Mouse (Mus musculus) embryonic stem cell, embryonic (primary cell): ENCODE data around the gene Map3k9.

ENCODE experiments used
- CTCF ChIA-PET, 4 experiments: fragments of 300-600 bp in 2 of 4; fragments of 350-600 bp in 2 of 4; sonication (Branson Sonifier 250); formaldehyde crosslinking; loops; one replicate each; lab custom pipeline; 2022; ENCODE audit warnings: inconsistent platforms in 2 of 4; lab: Charles Lee
- POLR2A ChIA-PET, 4 experiments: fragments of 300-600 bp in 2 of 4; fragments of 350-600 bp in 2 of 4; sonication (Branson Sonifier 250); formaldehyde crosslinking; loops; one replicate each; lab custom pipeline; 2022; ENCODE audit warnings: antibody characterized with exemption in 4 of 4, inconsistent platforms in 1 of 4; lab: Charles Lee

The Map3k9 gene

DNA sequence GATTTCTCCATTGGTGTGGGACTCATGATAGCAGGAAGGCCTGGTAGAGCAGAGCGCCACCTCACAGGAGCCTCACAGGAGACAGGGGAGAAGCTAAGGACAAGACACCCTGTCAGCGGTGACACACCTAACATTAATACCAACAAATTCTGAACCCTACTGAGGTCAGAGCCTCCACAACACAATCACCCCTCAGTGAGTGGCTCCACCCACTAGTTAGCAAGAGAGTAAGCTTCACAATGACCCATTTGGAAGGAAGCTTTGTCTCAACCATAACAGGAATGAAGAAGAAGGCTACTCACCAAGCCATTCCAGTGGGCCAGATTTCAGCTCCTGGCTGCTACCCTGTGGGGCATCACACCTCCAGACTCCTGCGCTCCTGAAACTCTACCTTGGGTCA is 22.0 kb upstream of the Map3k9 start:
- POLR2A ChIA-PET: interaction anchor here (0.5 to 4.1 kb wide), 12 partner anchors 10 to 190 kb away, joined by 3 to 34 read pairs (median 4); no protein-coding TSS in a partner anchor

DNA sequence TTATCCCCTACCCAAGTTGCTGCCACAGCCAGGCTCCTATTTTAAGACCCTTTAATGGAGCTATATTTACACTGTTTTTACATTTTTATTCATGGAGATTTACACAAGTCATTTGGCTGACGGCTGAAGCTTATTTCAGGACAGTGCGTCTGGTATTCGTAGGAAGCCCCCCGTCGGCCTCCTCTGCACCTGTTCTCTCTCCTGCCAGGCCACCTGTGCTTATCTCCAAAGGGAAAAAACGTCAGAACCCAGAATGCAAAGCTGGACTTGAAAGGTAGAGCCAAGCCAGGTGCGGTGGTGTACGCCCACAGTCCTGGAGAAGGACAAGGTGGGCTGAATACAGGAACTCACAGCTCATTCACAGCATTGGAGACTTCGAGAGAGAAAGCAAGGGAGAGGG is 20.2 kb upstream of the Map3k9 start:
- CTCF ChIA-PET: interaction anchor here in 3 of 4 experiments (0.6 to 5.4 kb wide), 5 partner anchors 13 to 136 kb away, joined by 3 to 26 read pairs (median 4); no protein-coding TSS in a partner anchor
- POLR2A ChIA-PET: interaction anchor here in 2 of 4 experiments (0.8 to 4.1 kb wide), 7 partner anchors 16 to 118 kb away, joined by 3 to 34 read pairs (median 4); no protein-coding TSS in a partner anchor

More for the DNA sequence above, 22.0 kb upstream of the Map3k9 start:
- CTCF ChIA-PET: interaction anchor here in 3 of 4 experiments (0.5 to 5.4 kb wide), 6 partner anchors 9 to 1647 kb away, joined by 3 to 26 read pairs (median 6); no protein-coding TSS in a partner anchor

- ChIA-PET CTCF (interaction anchor here in 3 of 4 experiments (0.8 to 1.5 kb wide), 7 partner anchors 20 to 1945 kb away, joined by 3 to 8 read pairs (median 6); no protein-coding TSS in a partner anchor), POLR2A (interaction anchor here in 1 of 4 experiments (0.6 kb wide), 1 partner anchor 119 kb away, joined by 3 read pairs; no protein-coding TSS in a partner anchor)
These were observed 15.6 kb upstream of the Map3k9 start for GRCm38 (mm10) chr12:81796541-81796940.

DNA sequence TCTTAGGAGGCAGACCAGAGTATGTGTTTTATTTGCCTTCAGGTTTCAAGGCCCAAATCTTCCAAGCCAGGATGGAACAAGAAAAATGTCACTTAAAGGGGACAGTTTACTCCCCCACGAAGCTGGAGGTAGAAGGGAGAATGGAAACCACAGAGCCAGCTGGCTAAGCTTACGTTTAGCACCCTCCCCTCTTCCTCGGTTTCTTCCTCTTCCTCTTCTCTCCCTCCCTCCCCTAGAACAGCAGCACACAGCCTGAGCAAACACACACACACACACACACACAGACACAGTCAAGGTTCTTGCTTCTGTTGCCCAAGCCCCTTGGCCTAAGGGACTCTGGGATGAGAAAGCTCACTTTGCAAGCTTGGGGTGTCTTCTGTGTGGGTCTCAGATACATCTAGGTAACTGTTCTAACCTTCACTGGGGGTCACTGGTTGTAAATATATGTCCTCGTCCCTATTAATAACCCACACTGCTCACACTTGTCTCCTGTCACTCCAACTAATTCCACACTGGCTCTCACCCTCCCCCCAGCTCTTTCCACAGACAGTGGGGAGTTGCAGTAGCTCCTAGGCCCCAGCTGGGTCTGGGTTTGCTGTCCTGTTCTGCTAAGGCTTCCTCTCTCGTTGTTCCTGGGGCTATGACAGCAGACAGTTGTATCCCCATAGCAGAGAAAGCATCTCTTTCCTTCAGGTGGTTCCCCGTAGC is 11.7 kb upstream of the Map3k9 start:
- POLR2A ChIA-PET: interaction anchor here in 3 of 4 experiments (0.6 to 1.2 kb wide), 4 partner anchors 24 to 178 kb away, joined by 3 to 5 read pairs (median 4); no protein-coding TSS in a partner anchor
- CTCF ChIA-PET: interaction anchor here in 1 of 4 experiments (0.6 to 0.7 kb wide), 2 partner anchors 65 to 149 kb away, joined by 3 read pairs; no protein-coding TSS in a partner anchor

GRCm38 (mm10) chr12:81789499-81789898 is 8.5 kb upstream of the Map3k9 start:
- CTCF ChIA-PET: interaction anchor here in 2 of 4 experiments (1.0 to 2.2 kb wide), 4 partner anchors 126 to 194 kb away, joined by 3 to 35 read pairs (median 10); partner anchors contain the start of gene Med6 (in 1 of the 2)
- POLR2A ChIA-PET: interaction anchor here in 1 of 4 experiments (1.0 kb wide), 1 partner anchor 10 kb away, joined by 3 read pairs; no protein-coding TSS in a partner anchor

DNA sequence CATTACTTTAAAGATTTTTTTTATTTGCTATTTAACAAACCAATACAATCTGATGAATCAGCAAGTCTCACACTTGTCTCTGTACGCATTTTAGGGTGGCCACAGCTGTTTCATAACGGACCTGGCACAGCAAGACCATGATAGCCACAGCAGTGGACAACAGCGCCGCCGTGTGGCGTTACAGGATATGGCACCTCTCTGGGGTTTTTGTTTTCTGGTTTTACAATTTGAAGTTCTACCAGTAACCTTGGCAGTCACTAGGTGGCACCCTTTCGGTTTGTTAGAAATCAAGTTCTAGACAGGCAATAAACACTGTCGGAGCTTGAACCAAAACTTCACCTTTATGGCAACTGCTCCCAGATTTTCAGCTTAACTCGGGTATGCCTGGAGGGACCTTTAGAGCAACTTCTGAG is 7.7 kb upstream of the Map3k9 start:
- ChIA-PET CTCF (interaction anchor here (0.5 to 2.2 kb wide), 56 partner anchors 8 to 1196 kb away, joined by 3 to 35 read pairs (median 4); partner anchors contain the start of genes Med6 (in 2 of the 4), Ttc9 (in 2 of the 4) and Slc8a3 (in 1 of the 4)), POLR2A (interaction anchor here in 3 of 4 experiments (0.6 to 1.5 kb wide), 6 partner anchors 10 to 844 kb away, joined by 3 to 8 read pairs (median 5); partner anchors contain the start of gene Srsf5 (in 1 of the 3))

DNA sequence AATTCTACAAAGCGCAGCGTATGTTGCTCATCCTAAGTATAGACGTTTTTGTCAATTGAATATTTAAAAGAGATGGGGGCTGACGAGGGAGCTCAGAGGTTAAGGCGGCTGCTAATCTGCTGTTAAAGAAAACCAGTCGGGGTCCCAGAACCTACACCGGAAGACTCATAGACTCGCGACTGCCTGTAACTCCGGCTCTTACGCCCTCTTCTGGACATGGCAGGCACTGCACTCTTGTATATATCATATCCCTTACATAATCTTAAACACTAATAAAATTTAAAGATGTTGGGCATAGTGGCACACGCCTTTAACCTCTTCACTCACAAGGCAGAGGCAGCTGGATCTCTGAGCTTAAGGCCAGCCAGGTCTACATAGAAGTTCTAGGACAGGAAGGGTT is 6.3 kb upstream of the Map3k9 start:
- POLR2A ChIA-PET: interaction anchor here in 1 of 4 experiments (0.9 to 1.5 kb wide), 2 partner anchors 13 to 156 kb away, joined by 3 to 4 read pairs; partner anchors contain the start of gene Ttc9
- CTCF ChIA-PET: interaction anchor here in 2 of 4 experiments (0.7 to 2.8 kb wide), 6 partner anchors 11 to 188 kb away, joined by 3 to 35 read pairs (median 5); no protein-coding TSS in a partner anchor

- ChIA-PET CTCF (no interaction called here), POLR2A (interaction anchor here in 3 of 4 experiments (0.6 to 1.2 kb wide), 3 partner anchors 34 to 757 kb away, joined by 3 read pairs; no protein-coding TSS in a partner anchor)
These were observed 2.3 kb upstream of the Map3k9 start for GRCm38 (mm10) chr12:81783301-81783700.

GRCm38 (mm10) chr12:81782606-81783005 is 1.6 kb upstream of the Map3k9 start:
- POLR2A ChIA-PET: interaction anchor here in 1 of 4 experiments (1.2 kb wide), 1 partner anchor 35 kb away, joined by 3 read pairs; no protein-coding TSS in a partner anchor
- CTCF ChIA-PET: no interaction called here

DNA sequence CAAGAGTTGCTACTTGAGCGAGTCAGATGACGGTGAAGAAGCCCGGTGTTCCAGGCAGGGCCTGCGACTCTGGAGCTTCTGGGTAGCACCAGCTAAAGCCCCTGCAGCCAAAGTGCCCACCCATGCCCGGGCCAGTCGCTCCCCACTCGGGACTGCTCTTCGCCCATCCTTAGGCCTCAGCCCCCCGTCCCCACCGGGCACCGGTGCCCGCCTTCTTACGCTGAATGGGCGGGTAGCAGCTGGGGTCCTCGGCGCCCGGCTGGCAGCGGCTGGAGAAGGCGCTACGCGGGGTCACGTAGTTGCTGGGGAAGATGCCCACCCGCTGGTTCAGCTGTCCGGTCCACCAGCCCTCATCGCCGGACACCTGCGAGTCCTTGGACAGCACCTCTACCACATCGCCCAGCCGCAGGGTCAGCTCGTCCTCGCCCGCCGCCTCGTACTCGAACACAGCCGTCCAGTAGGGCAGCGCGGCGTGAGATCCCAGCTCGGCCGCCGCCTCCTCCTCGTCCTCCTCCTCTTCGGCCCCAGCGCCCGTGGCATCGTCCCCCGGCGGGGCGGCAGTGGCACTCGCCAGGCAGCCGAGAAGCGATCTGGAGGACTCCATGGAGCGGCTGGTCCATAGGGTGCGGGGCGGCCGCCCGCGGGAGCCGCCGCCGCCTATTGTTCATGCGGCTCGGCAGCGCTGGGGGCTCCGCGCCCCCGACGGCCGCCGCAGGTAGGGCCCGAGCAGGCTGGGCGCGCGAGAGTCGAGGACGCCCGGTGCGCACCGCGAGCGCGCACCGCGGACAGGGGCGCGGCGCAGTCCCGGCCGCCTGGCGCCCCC is 493 bp downstream of the Map3k9 start:
- POLR2A ChIA-PET: interaction anchor here in 3 of 4 experiments (0.5 to 2.4 kb wide), 31 partner anchors 10 to 835 kb away, joined by 3 to 26 read pairs (median 3); partner anchors contain the start of genes Med6 (in 2 of the 3), Ttc9 (in 2 of the 3), Cox16 (in 1 of the 3) and Srsf5 (in 1 of the 3)
- CTCF ChIA-PET: interaction anchor here in 2 of 4 experiments (0.6 to 1.2 kb wide), 4 partner anchors 8 to 161 kb away, joined by 3 to 4 read pairs (median 4); no protein-coding TSS in a partner anchor

- POLR2A ChIA-PET: interaction anchor here in 3 of 4 experiments (0.5 to 2.4 kb wide), 27 partner anchors 9 to 835 kb away, joined by 3 to 26 read pairs (median 4); partner anchors contain the start of genes Med6 (in 2 of the 3), Ttc9 (in 2 of the 3), Cox16 (in 1 of the 3) and Srsf5 (in 1 of the 3)
These were observed 1.1 kb downstream of the Map3k9 start for GRCm38 (mm10) chr12:81779831-81780230.

DNA sequence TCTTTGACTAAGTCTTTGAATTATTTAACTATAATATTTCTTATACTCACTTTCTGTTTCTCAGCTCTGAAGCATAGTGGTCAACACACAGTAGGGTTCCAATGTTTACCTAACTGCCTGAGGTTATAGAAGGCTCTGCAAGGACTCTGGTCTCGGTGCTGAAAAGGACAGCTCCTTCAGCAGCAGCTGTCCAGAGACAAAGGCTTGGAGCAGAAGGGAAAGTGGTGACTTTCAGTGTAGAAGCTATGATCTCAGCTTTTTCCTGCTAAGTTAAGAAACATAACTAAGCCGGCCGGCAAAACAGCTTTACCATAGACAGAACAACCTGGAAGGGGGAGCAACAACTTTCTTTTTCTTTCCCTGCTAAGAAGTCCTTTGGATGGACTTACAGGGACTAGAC is 4.8 kb downstream of the Map3k9 start:
- ChIA-PET CTCF (interaction anchor here in 2 of 4 experiments (0.6 to 1.3 kb wide), 4 partner anchors 9 to 140 kb away, joined by 3 to 5 read pairs (median 3); no protein-coding TSS in a partner anchor), POLR2A (interaction anchor here in 2 of 4 experiments (0.6 to 1.4 kb wide), 11 partner anchors 9 to 181 kb away, joined by 3 to 4 read pairs (median 3); partner anchors contain the start of gene Med6 (in 2 of the 2))

More at GRCm38 (mm10) chr12:81779831-81780230, 1.1 kb downstream of the Map3k9 start:
- CTCF ChIA-PET: interaction anchor here in 2 of 4 experiments (0.6 to 1.1 kb wide), 2 partner anchors 9 kb away, joined by 3 to 4 read pairs; no protein-coding TSS in a partner anchor

DNA sequence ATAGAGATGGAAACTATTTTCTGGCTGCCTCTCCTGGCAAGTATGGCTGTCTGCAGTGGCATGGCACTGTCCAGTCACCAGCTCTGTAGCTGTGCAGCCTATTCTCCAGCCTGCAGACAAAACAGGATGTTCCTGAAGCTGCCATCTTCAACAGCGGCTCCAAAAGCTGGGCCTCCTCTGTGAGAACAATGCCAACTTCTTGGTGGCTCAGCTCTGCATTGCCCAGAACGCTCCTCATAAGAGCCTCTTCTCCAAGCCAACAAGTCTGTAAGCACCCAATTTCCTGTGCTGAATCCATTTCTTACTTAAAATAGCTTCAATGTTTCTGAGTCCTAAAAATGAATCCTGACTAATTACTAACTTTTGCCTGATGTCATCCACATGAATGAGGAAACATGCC is 5.3 kb downstream of the Map3k9 start:
- ChIA-PET POLR2A (interaction anchor here in 2 of 4 experiments (0.6 to 1.4 kb wide), 6 partner anchors 9 to 181 kb away, joined by 3 to 4 read pairs (median 3); partner anchors contain the start of gene Med6 (in 1 of the 2)), CTCF (interaction anchor here in 2 of 4 experiments (0.6 to 1.3 kb wide), 4 partner anchors 9 to 697 kb away, joined by 3 to 5 read pairs (median 3); no protein-coding TSS in a partner anchor)

DNA sequence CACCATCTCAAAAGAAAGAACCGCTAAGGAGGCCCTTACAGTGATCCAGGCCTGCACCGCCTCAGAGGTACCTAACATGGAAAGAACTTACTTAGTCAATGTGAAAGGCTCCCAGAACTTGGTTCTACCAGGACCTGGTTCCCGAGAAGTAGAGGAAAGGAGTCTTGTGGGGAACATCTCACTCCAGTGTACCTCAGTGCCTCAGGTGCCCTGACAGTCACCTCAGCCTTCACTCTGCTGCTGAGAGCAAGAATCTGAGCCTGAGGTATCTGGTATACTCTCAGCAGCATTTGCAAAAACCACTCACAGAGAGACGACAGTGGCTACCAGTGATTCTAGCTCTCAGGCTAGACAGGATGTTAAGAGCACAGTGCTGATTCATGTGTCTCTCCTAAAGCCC is 6.8 kb downstream of the Map3k9 start:
- CTCF ChIA-PET: no interaction called here
- POLR2A ChIA-PET: interaction anchor here in 1 of 4 experiments (0.7 kb wide), 1 partner anchor 144 kb away, joined by 5 read pairs; no protein-coding TSS in a partner anchor

- CTCF ChIA-PET: no interaction called here
- POLR2A ChIA-PET: interaction anchor here in 2 of 4 experiments (0.7 kb wide), 2 partner anchors 15 to 106 kb away, joined by 3 to 4 read pairs; no protein-coding TSS in a partner anchor
These were observed 11.5 kb downstream of the Map3k9 start for GRCm38 (mm10) chr12:81769458-81769857.

GRCm38 (mm10) chr12:81765386-81765785 is 15.6 kb downstream of the Map3k9 start:
- CTCF ChIA-PET: interaction anchor here in 1 of 4 experiments (0.5 kb wide), 1 partner anchor 711 kb away, joined by 3 read pairs; no protein-coding TSS in a partner anchor
- POLR2A ChIA-PET: interaction anchor here in 1 of 4 experiments (1.0 kb wide), 1 partner anchor 20 kb away, joined by 3 read pairs; no protein-coding TSS in a partner anchor
